Mouse (Mus musculus) lung, embryonic 16.5 days (tissue): Measurements from ENCODE around the gene Rnf152. TPM values are rescaled to one million over a fixed set of nuclear protein-coding genes. Genes with fewer than 3 reads are reported as not detected.

Source experiments
- ATAC-seq: fragments of 200-750 bp; cut with Nextera tagmentation; 2 replicates; pipeline ENCODE4 v1.8.0; 2017; ENCODE audit warnings: low read depth, mild to moderate bottlenecking, moderate library complexity
- H3K27ac ChIP-seq: fragments of 300-500 bp; sonication (generic); 2 replicates; pipeline ENCODE4 v1.5.1; 2014; ENCODE audit warnings: mild to moderate bottlenecking, control low read depth, low read length
- H3K27me3 ChIP-seq: fragments of 300-500 bp; sonication (generic); 2 replicates; pipeline ENCODE4 v1.6.1; 2014; ENCODE audit warnings: low read depth, low read length, mixed read lengths; ENCODE audit not compliant: control insufficient read depth, insufficient read depth
- H3K36me3 ChIP-seq: fragments of 300-500 bp; sonication (generic); 2 replicates; pipeline ENCODE4 v1.6.1; 2014; ENCODE audit warnings: low read length; ENCODE audit not compliant: control insufficient read depth, insufficient read depth
- H3K4me1 ChIP-seq: fragments of 300-500 bp; sonication (generic); replicated peaks from 2 replicates; pipeline ENCODE4 v1.6.1; 2014; ENCODE audit warnings: low read length, mixed read lengths; ENCODE audit not compliant: control insufficient read depth, insufficient read depth
- H3K4me2 ChIP-seq: fragments of 300-500 bp; sonication (generic); 2 replicates; pipeline ENCODE4 v1.6.1; 2014; ENCODE audit warnings: low read depth, low read length, control low read depth
- H3K4me3 ChIP-seq: fragments of 300-500 bp; sonication (generic); 2 replicates; pipeline ENCODE4 v1.5.1; 2014; ENCODE audit warnings: mild to moderate bottlenecking, low read length, control low read depth
- H3K9ac ChIP-seq: fragments of 300-500 bp; sonication (generic); 2 replicates; pipeline ENCODE4 v1.6.1; 2014; ENCODE audit warnings: low read length, control low read depth
- H3K9me3 ChIP-seq: fragments of 300-500 bp; sonication (generic); 2 replicates; pipeline ENCODE4 v1.6.1; 2016; ENCODE audit warnings: low read length; ENCODE audit not compliant: control insufficient read depth
- WGBS: fragments of 180-500 bp; shearing (Covaris S2); extraction: QIAGEN DNeasy Blood & Tissue Kit; methylation state at CpG from one replicate; pipeline ENCODE4 v1.1.7; 2014; 5-methylcytosine and 5-hydroxymethylcytosine counted together
- polyA plus RNA-seq: library from polyadenylated mRNA; unstranded; fragments of >200 nt; fragmentation: Nextera tagmentation; extraction: Ambion mirVana; gene quantifications from 2 replicates; pipeline ENCODE4 v1.2.1, GENCODE M21; 2015

Rnf152 gene
- polyA plus RNA-seq, 1 experiment from 2014 or later: 1.0 TPM

DNA sequence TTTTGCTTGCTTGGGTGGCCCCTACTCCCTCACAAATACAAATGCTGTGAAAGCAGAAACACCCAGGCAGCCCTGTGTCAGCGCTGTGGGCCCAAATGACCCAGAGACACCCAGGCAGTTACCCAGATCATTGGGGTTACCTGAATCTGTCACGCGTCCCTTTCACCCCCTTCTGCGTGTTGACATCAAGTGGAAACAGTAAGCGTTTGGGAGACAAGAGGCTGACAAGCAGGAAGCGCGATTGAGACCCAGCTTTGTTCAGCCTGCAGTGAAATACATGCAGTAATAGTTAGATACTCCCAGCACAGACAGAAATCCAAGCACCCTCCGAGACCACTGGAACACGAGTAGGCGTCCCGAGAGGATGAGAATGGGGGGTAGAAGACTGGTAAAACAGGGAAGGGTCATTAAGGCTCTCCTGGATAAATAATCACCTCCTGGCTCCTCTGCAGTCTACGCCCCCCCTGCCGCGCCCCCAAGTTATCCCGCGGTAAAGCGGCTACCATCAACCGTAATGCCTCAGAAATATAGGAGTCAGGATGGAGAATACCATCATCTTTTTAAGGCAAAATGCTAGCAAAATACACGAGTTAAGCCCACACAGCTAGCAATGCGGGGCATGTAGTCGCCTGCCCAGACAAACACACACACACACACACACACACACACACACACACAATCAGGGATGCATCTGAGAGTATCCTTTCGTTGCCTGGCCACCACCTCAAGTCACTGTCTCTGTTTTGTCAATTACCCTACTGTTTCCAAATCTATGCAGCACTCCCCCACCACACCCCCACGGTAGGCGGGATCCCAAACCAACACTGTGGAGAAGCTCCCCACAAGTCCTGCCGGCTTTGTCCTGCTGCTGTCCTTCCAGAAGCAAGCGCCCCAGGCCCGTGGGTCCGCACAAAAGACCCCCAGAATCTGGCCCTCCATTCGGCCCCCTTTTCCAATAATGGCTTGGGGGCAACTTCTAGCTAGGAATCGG lies 1.3 kb downstream of the Rnf152 start:
- H3K27me3 ChIP-seq: no peaks in the 10 kb centered on the region
- H3K4me2 ChIP-seq: peak overlapping the region; percentile 96
- no peak overlapping the region for H3K27ac ChIP-seq
- no peaks in the 10 kb centered on the region for H3K9me3 ChIP-seq
- ATAC-seq: peak; percentile 59
- no peaks in the 10 kb centered on the region for H3K36me3 ChIP-seq
- 4% methylated on average over 30 of the region's 30 CpGs for WGBS
- H3K9ac ChIP-seq: peak overlapping the region; percentile 74
- H3K4me3 ChIP-seq: peak overlapping the region; percentile 82
- H3K4me1 ChIP-seq: peaks cover 6% of the 10 kb centered on the region; the same call in 1 of the 2 replicates

GRCm38 (mm10) chr1:105351806-105352205 lies 4.7 kb downstream of the Rnf152 start:
- no peak for ATAC-seq
- WGBS: 90% methylated on average over 4 of the region's 4 CpGs
- Histone ChIP-seq H3K4me3 (no peak overlapping the region), H3K27me3 (no peaks in the 10 kb centered on the region), H3K36me3 (no peaks in the 10 kb centered on the region), H3K27ac (no peak overlapping the region), H3K4me2 (no peak overlapping the region), H3K9me3 (no peaks in the 10 kb centered on the region), H3K4me1 (peaks cover 6% of the 10 kb centered on the region; the same call in 1 of the 2 replicates), H3K9ac (no peak overlapping the region)

GRCm38 (mm10) chr1:105342305-105342704 lies 14.2 kb downstream of the Rnf152 start:
- Histone ChIP-seq H3K9me3 (no peaks in the 10 kb centered on the region), H3K9ac (no peak overlapping the region), H3K36me3 (no peaks in the 10 kb centered on the region), H3K4me1 (no peaks in the 10 kb centered on the region), H3K4me2 (no peak overlapping the region), H3K27ac (no peak overlapping the region), H3K27me3 (no peaks in the 10 kb centered on the region), H3K4me3 (no peak overlapping the region)
- ATAC-seq: no peak
- WGBS: 81% methylated on average over 6 of the region's 6 CpGs

GRCm38 (mm10) chr1:105340943-105341342 lies 15.6 kb downstream of the Rnf152 start:
- no peak for ATAC-seq
- H3K27ac ChIP-seq: no peak overlapping the region
- no peaks in the 10 kb centered on the region for H3K9me3 ChIP-seq
- no peak overlapping the region for H3K4me3 ChIP-seq
- no peak overlapping the region for H3K4me2 ChIP-seq
- no peaks in the 10 kb centered on the region for H3K4me1 ChIP-seq
- no peaks in the 10 kb centered on the region for H3K36me3 ChIP-seq
- no peaks in the 10 kb centered on the region for H3K27me3 ChIP-seq
- H3K9ac ChIP-seq: no peak overlapping the region

DNA sequence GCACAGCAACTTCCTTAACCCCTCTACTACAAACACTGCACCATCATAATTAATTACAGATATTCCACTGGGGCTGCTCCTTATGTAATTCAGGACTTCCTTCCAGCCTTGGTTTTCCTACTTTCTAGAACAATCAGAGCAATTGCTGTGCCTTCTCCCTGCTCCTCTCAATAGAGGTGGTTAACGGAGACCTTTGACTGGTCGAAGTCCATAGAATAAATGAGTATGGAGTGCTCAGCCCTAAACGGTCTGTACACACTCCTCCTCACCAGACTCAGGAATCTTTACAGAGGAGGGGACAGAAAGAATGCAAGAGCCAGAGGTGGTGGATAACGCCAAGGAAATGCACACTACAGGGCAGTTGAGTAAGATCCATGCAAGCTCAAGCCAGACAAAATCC lies 19.1 kb downstream of the Rnf152 start:
- no peaks in the 10 kb centered on the region for H3K4me1 ChIP-seq
- H3K9ac ChIP-seq: no peak overlapping the region
- 65% methylated on average over 4 of the region's 4 CpGs for WGBS
- no peaks in the 10 kb centered on the region for H3K27me3 ChIP-seq
- no peak overlapping the region for H3K4me3 ChIP-seq
- no peaks in the 10 kb centered on the region for H3K36me3 ChIP-seq
- H3K9me3 ChIP-seq: no peaks in the 10 kb centered on the region
- no peak overlapping the region for H3K27ac ChIP-seq
- H3K4me2 ChIP-seq: no peak overlapping the region
- ATAC-seq: no peak

GRCm38 (mm10) chr1:105336096-105336495 lies 20.4 kb downstream of the Rnf152 start:
- Histone ChIP-seq H3K4me2 (no peak overlapping the region), H3K9ac (no peak overlapping the region), H3K27me3 (no peaks in the 10 kb centered on the region), H3K4me3 (no peak overlapping the region), H3K9me3 (no peaks in the 10 kb centered on the region), H3K27ac (no peak overlapping the region), H3K36me3 (no peaks in the 10 kb centered on the region), H3K4me1 (no peaks in the 10 kb centered on the region)
- ATAC-seq: no peak
- 88% methylated on average over 5 of the region's 5 CpGs for WGBS

DNA sequence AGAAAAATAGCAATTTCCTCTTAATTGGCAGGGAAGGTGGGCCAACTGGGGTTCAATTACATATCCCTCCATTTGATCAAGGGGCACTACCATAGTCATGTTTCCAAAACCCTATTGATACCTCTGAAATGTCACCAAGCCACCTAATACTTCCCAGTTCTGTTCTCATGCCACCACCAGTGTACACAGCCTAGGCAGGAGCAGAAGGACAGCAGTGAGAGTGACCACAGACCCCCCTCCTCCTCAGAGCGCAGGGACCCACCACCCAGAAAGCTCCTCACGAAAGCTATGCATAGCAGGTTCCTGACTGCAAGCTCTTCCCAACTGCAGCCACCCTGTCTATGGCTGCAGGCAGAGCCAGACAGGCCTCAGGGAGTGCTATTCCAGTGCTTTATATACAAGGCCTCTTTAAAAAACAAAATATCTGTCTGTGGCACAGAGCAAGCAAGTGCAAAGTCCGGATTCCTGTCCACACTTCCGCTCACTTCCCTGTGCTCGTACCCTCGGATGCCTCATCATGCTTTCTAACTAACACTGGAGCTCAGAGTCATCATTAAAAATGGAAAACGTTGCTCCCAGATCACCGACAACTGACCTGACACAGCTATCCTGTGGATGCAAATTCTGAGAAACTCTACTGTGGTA lies 24.3 kb downstream of the Rnf152 start:
- Histone ChIP-seq H3K4me1 (no peaks in the 10 kb centered on the region), H3K9ac (no peak overlapping the region), H3K27me3 (no peaks in the 10 kb centered on the region), H3K27ac (no peak overlapping the region), H3K9me3 (no peaks in the 10 kb centered on the region), H3K4me2 (no peak overlapping the region), H3K4me3 (no peak overlapping the region), H3K36me3 (no peaks in the 10 kb centered on the region)
- ATAC-seq: no peak
- 85% methylated on average over 8 of the region's 8 CpGs for WGBS

- Histone ChIP-seq H3K4me3 (no peak overlapping the region), H3K27ac (no peak overlapping the region), H3K36me3 (no peaks in the 10 kb centered on the region), H3K9ac (no peak overlapping the region), H3K4me2 (no peak overlapping the region), H3K9me3 (no peaks in the 10 kb centered on the region), H3K4me1 (no peaks in the 10 kb centered on the region), H3K27me3 (no peaks in the 10 kb centered on the region)
- ATAC-seq: no peak
- WGBS: 64% methylated on average over 5 of the region's 5 CpGs
These were observed 24.9 kb downstream of the Rnf152 start for GRCm38 (mm10) chr1:105331605-105332004.

DNA sequence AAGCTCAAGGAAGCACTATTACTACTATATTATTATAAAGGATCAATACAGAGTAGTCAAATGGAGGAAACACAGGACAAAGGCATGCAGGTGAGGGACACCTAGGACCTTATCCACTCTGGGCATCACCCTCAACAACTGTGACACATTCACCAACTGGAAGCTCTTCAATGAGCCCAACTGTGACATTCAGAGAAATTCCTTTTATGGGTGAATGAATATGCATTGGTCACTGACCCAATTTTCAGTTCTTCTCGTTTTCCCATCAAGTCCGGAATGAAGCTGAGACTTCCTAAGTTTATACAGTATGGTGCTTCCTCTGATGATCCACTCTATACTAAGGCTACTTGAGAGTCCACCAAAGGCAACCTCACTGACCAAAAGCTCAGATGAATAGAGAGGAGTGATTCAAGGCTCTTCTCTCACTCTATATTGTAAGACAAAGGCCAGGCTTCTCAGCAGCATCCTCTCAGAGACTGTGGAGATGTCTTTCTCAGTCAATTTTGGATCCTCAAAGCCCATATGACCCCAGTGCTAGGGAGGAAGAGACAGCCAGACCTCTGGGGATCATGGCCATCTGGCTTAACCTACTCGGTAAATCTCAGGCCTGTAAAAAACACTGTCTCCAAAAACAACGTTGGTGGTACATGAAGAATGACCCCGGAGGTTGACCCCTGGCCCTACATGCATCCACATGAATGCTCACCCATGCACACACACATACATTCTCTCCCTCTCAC lies 25.8 kb downstream of the Rnf152 start:
- 76% methylated on average over 5 of the region's 5 CpGs for WGBS
- Histone ChIP-seq H3K9me3 (no peaks in the 10 kb centered on the region), H3K4me1 (no peaks in the 10 kb centered on the region), H3K4me3 (no peak overlapping the region), H3K27ac (no peak overlapping the region), H3K36me3 (no peaks in the 10 kb centered on the region), H3K4me2 (no peak overlapping the region), H3K9ac (no peak overlapping the region), H3K27me3 (no peaks in the 10 kb centered on the region)
- no peak for ATAC-seq
